Mouse (Mus musculus) neural tube, embryonic 14.5 days (tissue): ENCODE measurements around the gene Rapgef4. TPM values are rescaled to one million over a fixed set of nuclear protein-coding genes. Genes with fewer than 3 reads are reported as not detected.

ENCODE experiments used
- ATAC-seq: fragments of 200-750 bp; cut with Nextera tagmentation; 2 replicates; pipeline ENCODE4 v1.8.0; 2017; ENCODE audit warnings: low read depth, mild to moderate bottlenecking, moderate TSS enrichment, moderate library complexity
- H3K27ac ChIP-seq: fragments of 300-500 bp; sonication (generic); 2 replicates; pipeline ENCODE4 v1.5.1; 2014; ENCODE audit warnings: low read depth, mild to moderate bottlenecking, control low read depth, low read length, moderate library complexity, mixed read lengths
- H3K27me3 ChIP-seq: fragments of 300-500 bp; sonication (generic); 2 replicates; pipeline ENCODE4 v1.6.1; 2014; ENCODE audit warnings: low read length; ENCODE audit not compliant: control insufficient read depth, insufficient read depth
- H3K36me3 ChIP-seq: fragments of 300-500 bp; sonication (generic); 2 replicates; pipeline ENCODE4 v1.6.1; 2014; ENCODE audit warnings: low read length, mixed read lengths; ENCODE audit not compliant: control insufficient read depth, insufficient read depth
- H3K4me1 ChIP-seq: fragments of 300-500 bp; sonication (generic); 2 replicates; pipeline ENCODE4 v1.6.1; 2014; ENCODE audit warnings: low read length; ENCODE audit not compliant: control insufficient read depth, insufficient read depth
- H3K4me2 ChIP-seq: fragments of 300-500 bp; sonication (generic); 2 replicates; pipeline ENCODE4 v1.6.1; 2014; ENCODE audit warnings: mild to moderate bottlenecking, low read depth, low read length, control low read depth
- H3K4me3 ChIP-seq: fragments of 300-500 bp; sonication (generic); 2 replicates; pipeline ENCODE4 v1.5.1; 2014; ENCODE audit warnings: low read depth, low read length, control low read depth, mixed read lengths
- H3K9ac ChIP-seq: fragments of 300-500 bp; sonication (generic); replicated peaks from 2 replicates; pipeline ENCODE4 v1.6.1; 2014; ENCODE audit warnings: low read depth, mild to moderate bottlenecking, control low read depth, low read length, mixed read lengths
- H3K9me3 ChIP-seq: fragments of 300-500 bp; sonication (generic); 2 replicates; pipeline ENCODE4 v1.6.1; 2016; ENCODE audit warnings: low read length; ENCODE audit not compliant: control insufficient read depth
- WGBS: fragments of 180-500 bp; shearing (Covaris S2); extraction: QIAGEN DNeasy Blood & Tissue Kit; methylation state at CpG from one replicate; pipeline ENCODE4 v1.1.7; 2014; 5-methylcytosine and 5-hydroxymethylcytosine counted together
- polyA plus RNA-seq: library from polyadenylated mRNA; unstranded; fragments of >200 nt; fragmentation: Nextera tagmentation; extraction: Ambion mirVana; gene quantifications from 2 replicates; pipeline ENCODE4 v1.2.1, GENCODE M21; 2014

The Rapgef4 gene
- polyA plus RNA-seq, 1 experiment from 2014 or later, result 39.6 TPM

DNA sequence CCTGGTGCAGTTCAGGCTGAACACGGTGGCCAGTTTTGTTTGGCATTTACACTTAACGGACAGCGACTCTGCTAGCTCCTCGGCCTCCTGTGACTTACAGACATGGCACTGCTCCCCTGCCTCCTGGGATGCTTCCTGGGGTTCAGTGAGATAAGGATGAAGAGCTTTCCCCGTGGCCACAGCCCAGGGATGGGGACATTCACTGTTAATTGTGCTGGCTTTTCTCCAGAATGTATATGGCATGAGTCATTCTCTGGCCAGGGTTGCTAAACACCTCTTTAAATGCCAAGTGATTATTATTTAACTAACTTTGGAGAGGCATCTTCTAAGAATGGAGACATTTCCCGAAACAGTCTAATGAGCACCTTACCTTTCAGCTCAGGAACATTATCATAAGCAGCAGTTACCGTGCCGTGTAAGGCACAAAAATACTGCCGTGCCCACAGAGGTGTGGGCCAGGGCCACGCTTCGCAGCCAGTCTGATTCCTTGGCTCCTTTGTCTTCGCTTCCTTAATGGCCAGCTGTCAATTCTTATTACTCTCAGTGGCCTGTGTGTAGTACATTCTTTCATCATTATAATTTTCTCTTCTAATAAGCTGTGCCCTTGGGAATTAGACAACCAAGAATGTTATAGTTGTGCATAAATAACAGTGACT lies 126.6 kb downstream of the Rapgef4 start:
- no peaks in the 10 kb centered on the region for H3K9me3 ChIP-seq
- no peak overlapping the region for H3K9ac ChIP-seq
- 0 out of 2 replicates have a peak, but pooled peaks cover 8% of the 10 kb centered on the region for H3K4me1 ChIP-seq
- WGBS, result 30% methylated on average over 12 of the region's 12 CpGs
- peak; percentile 79; the same call in 1 of the 2 replicates for ATAC-seq
- no peak overlapping the region for H3K4me3 ChIP-seq
- no peaks in the 10 kb centered on the region for H3K36me3 ChIP-seq
- peak overlapping the region; percentile 2; the same call in 1 of the 2 replicates for H3K27ac ChIP-seq
- no peak overlapping the region for H3K4me2 ChIP-seq
- H3K27me3 ChIP-seq, result no peaks in the 10 kb centered on the region

DNA sequence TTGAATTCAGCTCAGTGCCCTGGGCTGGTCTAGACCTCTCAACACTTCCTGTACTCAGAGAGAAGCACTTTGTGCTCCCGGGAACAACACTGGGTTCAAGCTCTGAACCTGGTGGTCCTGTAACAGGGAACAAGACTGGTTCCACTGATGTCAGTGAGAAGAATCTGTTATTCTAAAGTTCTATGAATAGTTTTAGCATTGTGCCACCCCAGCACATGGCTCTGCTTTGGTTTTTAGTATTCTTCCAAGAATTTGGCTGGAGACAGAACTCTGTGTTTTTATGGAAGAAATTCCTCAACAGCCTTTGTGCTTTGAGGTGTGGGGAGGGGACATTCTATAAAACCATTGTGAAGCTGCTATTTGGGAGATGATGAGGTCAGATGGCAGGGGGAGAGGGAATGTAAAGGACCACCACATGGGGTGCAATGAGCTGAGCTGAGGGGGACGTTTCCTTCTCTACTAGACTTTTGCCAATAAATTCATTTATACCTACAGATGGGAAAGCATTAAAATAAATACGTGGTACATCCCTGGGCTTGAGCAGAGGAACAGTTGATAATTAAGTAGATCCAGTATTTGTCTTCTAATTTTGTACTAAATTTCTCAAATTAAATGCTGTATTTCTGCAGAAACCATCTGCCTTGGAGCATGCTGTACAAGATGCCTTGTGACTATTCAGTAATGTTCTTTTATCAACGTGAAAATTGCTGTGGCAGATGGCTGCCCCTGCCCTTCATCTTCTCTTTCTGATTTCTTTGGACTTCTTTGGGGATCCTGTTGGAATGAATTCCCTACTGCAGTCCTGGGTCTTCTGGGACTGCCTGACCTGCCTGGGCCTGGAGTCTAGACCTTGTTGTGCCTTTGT lies 127.6 kb downstream of the Rapgef4 start:
- Histone ChIP-seq H3K4me3 (no peak overlapping the region), H3K36me3 (no peaks in the 10 kb centered on the region), H3K27me3 (no peaks in the 10 kb centered on the region), H3K9ac (no peak overlapping the region), H3K27ac (peak overlapping the region; percentile 2; the same call in 1 of the 2 replicates), H3K4me2 (no peak overlapping the region), H3K9me3 (no peaks in the 10 kb centered on the region), H3K4me1 (0 out of 2 replicates have a peak, but pooled peaks cover 8% of the 10 kb centered on the region)
- ATAC-seq, result no peak
- WGBS, result 27% methylated on average over 4 of the region's 4 CpGs

DNA sequence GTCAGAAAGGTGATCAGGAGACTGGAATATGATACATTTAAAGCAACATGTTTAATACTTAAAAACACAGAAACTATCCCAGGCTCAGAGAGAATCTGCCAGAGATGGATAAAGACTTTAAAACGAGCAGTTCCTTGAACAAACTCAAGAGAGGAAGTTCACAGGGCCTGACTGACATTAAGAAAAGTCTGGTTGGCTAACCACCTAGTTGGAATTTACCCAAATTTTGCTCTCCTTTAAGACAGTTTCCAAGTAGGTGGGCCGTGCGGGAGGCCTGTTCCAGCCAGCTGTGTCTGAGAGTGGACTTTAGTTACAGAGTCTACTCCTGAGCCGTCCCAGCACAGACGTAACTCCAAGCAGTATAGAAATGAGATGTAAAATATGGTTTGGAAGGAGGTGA lies 129.4 kb downstream of the Rapgef4 start:
- ATAC-seq, result no peak
- 91% methylated on average over 5 of the region's 5 CpGs for WGBS
- H3K9me3 ChIP-seq, result no peaks in the 10 kb centered on the region
- peaks cover 13% of the 10 kb centered on the region for H3K4me1 ChIP-seq
- H3K27me3 ChIP-seq, result no peaks in the 10 kb centered on the region
- H3K9ac ChIP-seq, result no peak overlapping the region
- no peak overlapping the region for H3K27ac ChIP-seq
- H3K4me2 ChIP-seq, result no peak overlapping the region
- H3K4me3 ChIP-seq, result no peak overlapping the region
- no peaks in the 10 kb centered on the region for H3K36me3 ChIP-seq

DNA sequence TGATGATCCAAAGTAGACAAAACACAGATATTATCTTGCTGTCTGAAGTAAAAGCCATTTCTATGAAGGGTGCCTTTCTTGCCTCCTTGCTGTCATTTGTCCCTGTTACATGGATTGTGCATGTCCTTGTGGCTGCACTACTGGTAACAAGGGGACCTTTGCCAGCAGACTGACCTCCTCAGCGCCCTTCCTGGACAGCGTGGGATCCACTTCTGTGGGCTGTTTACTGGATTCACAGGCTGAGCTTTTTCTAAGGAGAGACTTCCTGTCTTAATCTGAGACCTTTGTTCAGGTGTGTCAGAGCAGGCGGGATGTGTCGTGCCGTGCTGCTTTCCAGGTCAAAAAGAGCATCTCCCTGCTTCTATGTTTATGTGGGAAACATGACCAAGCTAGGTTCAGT lies 132.7 kb downstream of the Rapgef4 start:
- Histone ChIP-seq H3K4me1 (peaks cover 5% of the 10 kb centered on the region), H3K27ac (no peak overlapping the region)

DNA sequence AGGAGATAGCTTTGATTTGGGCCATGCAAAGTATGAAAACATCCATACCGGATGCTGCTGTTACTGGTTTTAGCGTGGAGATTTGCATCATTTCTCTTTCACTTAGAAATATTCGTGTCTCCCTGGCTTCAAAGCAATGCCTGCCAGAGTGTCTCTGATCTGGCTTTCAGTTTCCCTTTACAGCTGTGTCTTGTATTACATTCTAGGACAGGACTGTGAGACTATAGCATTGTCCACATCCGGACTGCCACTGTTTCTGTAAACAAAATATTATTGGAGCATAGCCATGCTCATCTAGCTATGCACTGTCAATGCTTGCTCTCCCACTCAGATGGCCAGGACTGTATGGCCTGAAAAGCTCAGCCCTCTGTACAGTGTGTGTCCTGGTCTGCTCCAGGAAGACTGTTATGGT lies 133.1 kb downstream of the Rapgef4 start:
- no peaks in the 10 kb centered on the region for H3K9me3 ChIP-seq
- H3K27me3 ChIP-seq, result no peaks in the 10 kb centered on the region
- no peak overlapping the region for H3K4me3 ChIP-seq
- no peaks in the 10 kb centered on the region for H3K36me3 ChIP-seq
- H3K9ac ChIP-seq, result no peak overlapping the region
- peaks cover 5% of the 10 kb centered on the region for H3K4me1 ChIP-seq
- H3K27ac ChIP-seq, result no peak overlapping the region
- no peak overlapping the region for H3K4me2 ChIP-seq
- no peak for ATAC-seq
- whole genome bisulfite sequencing, result 77% methylated on average over 4 of the region's 4 CpGs

More for the DNA sequence above, 132.7 kb downstream of the Rapgef4 start:
- Histone ChIP-seq H3K27me3 (no peaks in the 10 kb centered on the region), H3K9ac (no peak overlapping the region), H3K4me3 (no peak overlapping the region), H3K36me3 (no peaks in the 10 kb centered on the region), H3K4me2 (no peak overlapping the region), H3K9me3 (no peaks in the 10 kb centered on the region)
- ATAC-seq, result no peak
- 86% methylated on average over 5 of the region's 5 CpGs for WGBS

DNA sequence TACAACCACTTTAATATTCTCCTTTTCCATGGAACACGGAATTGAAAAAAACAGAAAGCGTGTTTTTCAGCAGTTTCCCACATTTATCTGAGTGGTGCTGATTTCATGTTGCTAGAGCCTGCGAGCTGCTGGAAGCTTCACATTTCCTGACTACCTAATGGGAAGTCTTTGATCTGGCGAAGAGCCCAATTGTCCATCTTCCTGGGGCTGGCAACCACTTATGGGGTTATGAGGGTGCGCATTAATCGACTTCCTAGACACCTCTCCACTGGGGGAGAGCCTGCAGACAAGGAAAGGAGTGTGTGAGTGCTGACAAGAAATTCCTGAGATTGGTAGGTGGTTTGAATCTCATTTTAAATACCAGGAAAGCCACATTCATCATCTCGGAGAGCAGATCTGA lies 135.1 kb downstream of the Rapgef4 start:
- no peaks in the 10 kb centered on the region for H3K27me3 ChIP-seq
- no peak overlapping the region for H3K4me3 ChIP-seq
- 74% methylated on average over 7 of the region's 7 CpGs for WGBS
- no peak overlapping the region for H3K9ac ChIP-seq
- no peak for ATAC-seq
- H3K4me1 ChIP-seq, result peaks cover 5% of the 10 kb centered on the region
- H3K9me3 ChIP-seq, result no peaks in the 10 kb centered on the region
- no peak overlapping the region for H3K27ac ChIP-seq
- no peak overlapping the region for H3K4me2 ChIP-seq
- H3K36me3 ChIP-seq, result no peaks in the 10 kb centered on the region

DNA sequence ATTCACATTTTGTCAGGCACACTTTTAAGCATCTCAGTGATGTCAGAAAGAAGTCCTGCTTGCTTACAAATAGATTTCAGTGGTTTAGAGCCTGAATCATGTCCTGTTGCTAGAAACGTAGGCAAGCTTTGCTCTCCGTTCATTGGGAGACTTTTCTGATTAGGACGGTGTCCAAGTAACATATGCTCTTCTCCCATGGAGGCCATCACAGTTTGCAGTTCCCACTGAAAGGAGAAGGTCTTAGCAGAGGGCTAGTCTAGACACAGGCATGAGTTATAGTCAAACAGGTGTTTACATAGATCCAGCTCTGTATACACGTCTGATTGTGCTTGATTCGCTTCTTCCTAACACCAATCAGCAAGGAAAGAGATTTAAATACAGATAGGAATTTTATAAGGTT lies 135.7 kb downstream of the Rapgef4 start:
- Histone ChIP-seq H3K4me3 (no peak overlapping the region), H3K36me3 (no peaks in the 10 kb centered on the region), H3K4me2 (no peak overlapping the region), H3K27ac (no peak overlapping the region), H3K9me3 (no peaks in the 10 kb centered on the region), H3K27me3 (no peaks in the 10 kb centered on the region), H3K4me1 (peaks cover 5% of the 10 kb centered on the region), H3K9ac (no peak overlapping the region)
- no peak for ATAC-seq
- WGBS, result 57% methylated on average over 5 of the region's 5 CpGs

DNA sequence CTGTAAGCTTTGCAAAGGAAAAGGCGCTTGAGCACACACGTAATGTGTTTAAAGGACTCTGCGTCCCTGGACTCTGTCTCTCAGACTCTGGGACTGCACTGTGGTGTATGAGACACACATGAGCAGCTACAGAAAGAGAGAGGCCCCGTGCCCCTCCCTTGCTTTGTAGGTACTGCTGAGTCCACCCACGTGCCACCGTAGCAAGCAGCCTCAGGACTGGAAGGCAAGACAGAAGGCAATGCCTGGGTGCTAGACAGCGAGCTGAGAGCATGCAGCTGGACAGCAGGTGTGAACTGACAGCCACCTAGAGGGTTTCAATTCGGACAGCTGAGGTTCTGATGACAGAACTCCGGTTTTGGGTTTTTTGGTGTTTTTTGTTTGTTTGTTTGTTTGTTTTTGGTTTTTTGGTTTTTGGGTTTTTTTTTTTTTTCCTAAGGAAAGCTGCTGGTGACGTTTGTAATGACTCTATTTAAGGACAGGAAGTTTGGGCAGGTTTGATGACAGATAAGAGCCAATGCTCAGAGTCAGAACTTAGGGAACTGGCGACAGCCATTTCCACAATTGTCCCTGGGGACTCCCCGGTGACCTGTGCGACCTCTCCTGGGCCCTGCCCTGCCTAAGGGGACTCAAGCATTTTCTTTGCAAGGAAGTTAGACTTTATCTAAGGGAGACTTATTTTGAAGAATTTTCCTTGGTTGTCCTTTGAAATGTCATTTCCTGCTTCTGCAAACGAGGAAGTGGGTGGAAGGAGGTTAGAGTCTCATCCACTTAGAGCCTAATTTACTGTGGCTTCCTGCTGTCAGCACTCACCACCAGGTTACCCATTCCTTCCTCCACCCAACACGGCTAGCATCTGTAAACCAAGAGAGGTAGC lies 136.3 kb downstream of the Rapgef4 start:
- no peak overlapping the region for H3K4me2 ChIP-seq
- H3K27ac ChIP-seq, result no peak overlapping the region
- H3K9ac ChIP-seq, result no peak overlapping the region
- WGBS, result 59% methylated on average over 15 of the region's 15 CpGs
- no peaks in the 10 kb centered on the region for H3K27me3 ChIP-seq
- H3K9me3 ChIP-seq, result no peaks in the 10 kb centered on the region
- no peaks in the 10 kb centered on the region for H3K36me3 ChIP-seq
- no peak overlapping the region for H3K4me3 ChIP-seq
- peaks cover 5% of the 10 kb centered on the region for H3K4me1 ChIP-seq
- ATAC-seq, result no peak; the same call in 1 of the 2 replicates
